Mouse (Mus musculus) Patski (cell line): Measurements from ENCODE around the gene Serpina3n. TPM values are rescaled to one million over a fixed set of nuclear protein-coding genes. Genes with fewer than 3 reads are reported as not detected.
"Not testable (repeated sequence)": the region's sequence is repeated elsewhere in the genome, so short reads cannot be mapped to it uniquely, and the experiment has no call there.

Experiments
- ATAC-seq: fragments of 100-300 bp; one replicate; pipeline ENCODE4 v1.8.0; 2021
- CTCF ChIA-PET: fragments of 350-600 bp; sonication (Branson Sonifier 250); formaldehyde crosslinking; loops from one replicate; lab custom pipeline; 2022; ENCODE audit warnings: inconsistent platforms; lab: Charles Lee
- POLR2A ChIA-PET: fragments of 350-600 bp; sonication (Branson Sonifier 250); formaldehyde crosslinking; loops from one replicate; lab custom pipeline; 2022; ENCODE audit warnings: antibody characterized with exemption, inconsistent platforms; lab: Charles Lee
- DNase-seq: peaks from one replicate; pipeline ENCODE4 v3.0.0-alpha.2; 2011; ENCODE audit warnings: low read depth, low spot score
- H3K27me3 ChIP-seq: fragments of 371-371 bp; one replicate; pipeline ENCODE4 v1.5.1; 2021
- CTCF ChIP-seq: fragments of 100-300 bp; IDR thresholded peaks from one replicate; pipeline ENCODE4 v1.5.1; 2021
- in situ Hi-C: fragments of 300-500 bp; cut with MboI; formaldehyde crosslinking; loops from 3 replicates; pipeline ENCODE4 v1.11.1; 2018; ENCODE audit warnings: low pct_unique_long_range_greater_than_20kb, mixed read lengths
- polyA plus RNA-seq: library from polyadenylated mRNA; unstranded; gene quantifications from one replicate; pipeline ENCODE4 v1.2.3, GENCODE M21; 2021

Serpina3n gene
- polyA plus RNA-seq = 8.9 TPM

DNA sequence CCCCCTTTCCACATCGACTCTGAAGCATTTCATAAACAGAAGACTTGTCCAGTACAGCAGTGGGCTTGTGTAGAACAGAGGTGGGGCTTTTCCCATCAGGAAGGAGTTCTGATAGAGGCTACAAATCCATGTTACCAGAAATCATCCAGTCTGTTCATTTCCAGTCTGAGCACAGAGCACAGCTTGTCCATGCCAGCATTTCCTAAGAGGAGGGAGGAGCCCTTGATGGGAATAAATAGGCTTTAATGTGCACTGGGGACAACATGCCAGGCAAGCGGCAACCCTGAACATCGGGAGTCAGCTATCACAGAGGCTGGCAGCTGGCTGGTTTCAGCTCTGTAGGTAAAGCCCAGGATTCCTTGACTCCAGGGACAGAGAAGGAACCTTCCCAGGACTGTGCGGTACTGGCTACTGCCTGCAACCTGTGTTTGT, at the start of gene Serpina3n:
Serpina3n (plus strand) TSS at position 276 of the 432 bp plus-strand sequence.
- H3K27me3 ChIP-seq = no peaks in the 10 kb centered on the region
- no peak for TF ChIP-seq CTCF
- ATAC-seq (peak; percentile 39), DNase-seq (no peak)
- in situ Hi-C loops = no loop called here
- ChIA-PET CTCF (no interaction called here), POLR2A (no interaction called here)

DNA sequence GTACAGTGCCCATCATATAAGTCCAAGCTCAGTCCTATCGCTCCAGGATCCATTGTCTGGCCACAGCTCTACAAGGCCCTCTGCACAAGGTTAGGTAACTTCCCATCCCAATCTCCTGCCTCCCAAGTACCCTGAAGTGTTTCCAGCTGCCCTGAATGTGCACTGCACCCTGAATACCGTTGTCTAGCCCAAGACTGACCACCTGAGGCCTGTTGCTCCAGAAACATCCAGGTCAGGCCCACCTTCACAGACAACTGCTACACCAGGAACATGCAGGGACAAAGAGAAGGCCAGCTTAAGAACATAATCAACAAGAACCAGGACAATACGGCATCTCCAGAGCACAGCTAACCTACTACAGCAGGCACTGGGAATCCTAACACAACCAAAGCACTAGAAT, 36.5 kb upstream of the Serpina3n start:
- CTCF ChIA-PET = no interaction called here
- no peak for TF ChIP-seq CTCF
- H3K27me3 ChIP-seq = peaks cover 15% of the 10 kb centered on the region
- DNase-seq = no peak
- ATAC-seq = no peak
- in situ Hi-C loops = no loop called here
- POLR2A ChIA-PET = no interaction called here

DNA sequence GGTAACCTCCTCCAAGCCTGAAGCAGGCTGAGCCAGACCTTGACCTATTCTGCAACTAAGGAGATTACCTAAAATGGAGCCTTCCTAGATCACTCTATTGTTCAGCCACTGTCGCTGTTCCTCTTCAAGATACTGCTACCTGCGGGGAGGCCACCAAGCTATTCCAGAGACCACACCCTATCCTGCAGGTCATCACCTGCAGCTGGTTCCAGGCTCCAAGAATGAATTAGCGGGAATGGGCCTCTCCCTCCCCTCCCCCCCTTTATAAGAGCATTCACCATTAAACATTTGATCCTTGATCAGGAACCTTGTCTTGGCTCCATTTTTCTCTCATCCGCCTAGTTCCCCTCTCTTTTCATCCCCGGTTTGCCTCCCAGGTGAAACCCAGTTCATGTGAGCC, 29.4 kb upstream of the Serpina3n start:
- in situ Hi-C loops, ATAC-seq, POLR2A ChIA-PET, CTCF ChIA-PET, DNase-seq: not testable (repeated sequence)
- peaks cover 24% of the 10 kb centered on the region for H3K27me3 ChIP-seq

DNA sequence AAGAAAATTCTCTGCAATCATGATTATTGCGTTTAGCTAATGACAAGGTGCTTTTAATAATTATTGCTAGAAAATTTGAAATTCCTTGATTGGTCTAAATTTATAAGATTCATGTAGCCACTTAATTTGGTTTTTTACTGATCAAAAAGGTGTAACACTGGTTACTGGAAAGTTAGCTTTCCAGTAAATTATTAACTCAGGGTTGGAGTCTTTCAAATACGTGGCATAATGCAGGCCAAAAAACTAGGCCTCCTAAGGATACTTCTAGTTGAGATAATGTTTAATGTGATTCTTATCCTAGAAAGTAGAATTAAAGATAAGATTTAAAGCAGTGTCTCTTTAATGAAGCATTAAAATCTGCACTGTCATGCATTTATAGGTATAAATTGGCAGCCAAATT, 28.2 kb upstream of the Serpina3n start:
- CTCF ChIA-PET, POLR2A ChIA-PET, DNase-seq, in situ Hi-C loops, ATAC-seq: not testable (repeated sequence)
- H3K27me3 ChIP-seq = peaks cover 24% of the 10 kb centered on the region

DNA sequence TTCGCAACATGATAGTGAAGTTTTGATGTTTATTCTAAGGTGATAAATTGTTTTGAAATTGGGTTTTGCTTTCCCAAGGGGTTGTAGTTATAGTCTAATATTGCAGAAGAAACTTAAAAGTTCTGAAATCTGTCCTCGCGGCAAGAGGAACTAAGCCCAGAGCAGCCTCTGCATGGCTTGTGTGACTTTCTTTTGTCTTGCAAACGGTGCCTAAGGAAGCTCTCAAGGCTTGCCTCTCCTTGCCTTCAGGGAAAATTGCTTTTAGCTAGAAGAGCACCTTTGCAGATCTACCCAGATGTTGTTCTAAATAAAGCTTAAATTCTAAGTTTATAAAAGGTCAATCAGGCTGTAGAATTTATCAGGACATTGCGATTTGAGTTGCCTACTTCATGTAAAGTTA, 27.7 kb upstream of the Serpina3n start:
- ATAC-seq, DNase-seq, POLR2A ChIA-PET, in situ Hi-C loops, CTCF ChIA-PET: not testable (repeated sequence)
- H3K27me3 ChIP-seq = peaks cover 19% of the 10 kb centered on the region

DNA sequence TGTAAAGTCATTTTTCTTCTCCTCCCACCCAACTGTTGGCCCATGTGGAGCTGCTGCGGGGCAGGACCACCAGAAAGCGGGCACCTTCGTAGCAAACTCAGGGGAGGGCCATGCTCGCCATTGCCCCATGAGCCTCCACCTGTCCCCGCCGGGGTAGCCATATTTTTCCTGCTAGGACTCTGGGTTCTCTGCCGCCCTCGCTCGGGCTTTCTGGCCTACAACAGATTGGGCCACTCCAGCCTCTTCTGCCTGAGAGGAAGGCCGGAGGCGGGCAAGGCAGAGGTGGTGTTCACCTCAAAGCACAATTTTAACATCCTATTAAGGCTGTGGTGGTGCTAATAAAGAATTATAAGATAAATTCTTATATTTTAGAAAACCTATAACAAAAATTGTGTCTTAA, 26.7 kb upstream of the Serpina3n start:
- POLR2A ChIA-PET = no interaction called here
- ATAC-seq (no peak), DNase-seq (no peak)
- peaks cover 11% of the 10 kb centered on the region for H3K27me3 ChIP-seq
- in situ Hi-C loops = no loop called here
- no peak for TF ChIP-seq CTCF
- CTCF ChIA-PET = no interaction called here

DNA sequence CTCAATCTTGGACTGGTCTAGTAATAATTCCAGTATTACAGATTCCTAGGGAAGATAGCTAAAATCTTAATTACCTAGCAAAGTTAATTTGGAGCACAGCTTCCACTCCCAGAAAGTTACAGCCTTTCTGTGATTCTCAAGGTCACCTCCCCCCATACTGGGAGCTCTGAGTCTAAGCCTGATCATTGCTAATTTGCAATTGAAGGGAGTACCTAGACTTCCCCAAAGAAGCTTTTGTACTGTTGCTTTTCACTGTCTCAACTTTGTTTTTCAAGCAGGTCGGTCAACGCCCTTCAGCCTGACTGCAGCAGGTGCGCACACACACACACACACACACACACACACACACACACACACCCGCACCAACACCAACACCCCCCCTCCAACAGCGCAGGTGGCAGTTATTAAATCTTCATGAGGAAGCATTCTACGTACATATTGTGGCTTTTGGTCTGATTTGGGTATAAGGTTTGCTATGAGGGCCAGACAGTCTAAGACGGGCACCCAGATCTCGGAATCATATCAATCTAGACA, 25.4 kb upstream of the Serpina3n start:
- ATAC-seq, H3K27me3 ChIP-seq, in situ Hi-C loops, DNase-seq, CTCF ChIA-PET: not testable (repeated sequence)
- POLR2A ChIA-PET = interaction anchor here (0.7 kb wide), 1 partner anchor 11 kb away, joined by 11 read pairs; no protein-coding TSS in a partner anchor

DNA sequence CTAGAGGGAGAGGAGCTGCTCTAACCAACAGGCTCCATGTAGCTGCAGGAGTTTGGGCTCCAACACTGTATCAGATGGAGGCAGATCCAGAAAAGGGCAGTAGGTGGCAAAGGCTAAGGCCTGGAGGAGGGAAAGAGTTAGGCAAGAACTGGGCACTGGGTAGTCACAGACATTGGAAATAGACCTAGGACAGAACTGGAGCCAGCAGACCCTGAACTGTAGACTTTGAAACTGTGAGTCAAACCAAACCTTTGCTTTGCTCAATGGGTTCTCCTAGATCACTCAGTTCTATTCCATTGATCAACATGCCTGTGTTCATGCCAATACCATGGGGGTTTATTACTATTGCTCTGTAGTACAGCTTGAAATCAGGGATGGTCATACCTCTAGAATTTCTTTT, 20.5 kb upstream of the Serpina3n start:
- in situ Hi-C loops, ATAC-seq, H3K27me3 ChIP-seq, DNase-seq, CTCF ChIA-PET, POLR2A ChIA-PET: not testable (repeated sequence)

DNA sequence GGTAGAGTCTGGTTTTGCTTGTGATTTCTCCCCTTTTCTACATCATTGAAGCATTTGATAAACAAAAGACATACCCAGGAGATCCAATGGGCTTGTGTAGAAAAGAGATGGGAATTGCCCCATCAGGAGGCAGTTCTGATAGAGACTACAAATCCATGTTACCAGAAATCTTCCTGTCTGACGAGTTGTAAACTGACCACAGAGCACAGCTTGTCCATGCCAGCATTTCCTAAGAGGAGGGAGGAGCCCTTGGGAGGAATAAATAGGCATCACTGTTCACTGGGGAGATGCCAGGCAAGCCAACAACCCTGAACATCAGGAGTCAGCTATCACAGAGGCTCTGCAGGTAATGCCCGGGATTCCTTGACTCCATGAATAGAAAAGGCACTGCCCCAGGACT, 19.7 kb upstream of the Serpina3n start:
- POLR2A ChIA-PET, H3K27me3 ChIP-seq, ATAC-seq, DNase-seq, CTCF ChIA-PET, in situ Hi-C loops: not testable (repeated sequence)

DNA sequence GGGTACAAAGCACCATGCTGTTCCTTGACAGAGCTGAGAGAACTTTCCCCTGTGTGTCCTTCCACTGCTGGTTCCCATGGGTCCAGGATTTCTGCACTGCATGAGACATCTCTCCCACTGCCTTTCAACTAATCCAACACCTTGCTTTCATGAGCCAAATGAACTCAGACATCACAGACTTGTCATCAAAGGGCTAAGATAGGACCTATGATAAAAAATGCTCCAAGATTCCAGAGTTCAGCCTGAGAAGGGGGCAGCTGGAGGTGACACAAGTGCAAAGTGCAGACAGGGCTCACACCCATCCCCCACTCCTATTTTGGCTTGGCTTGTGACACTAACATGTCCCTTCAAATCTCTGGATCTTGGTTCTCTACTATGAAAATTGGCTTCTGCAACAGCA, 18.1 kb upstream of the Serpina3n start:
- DNase-seq = no peak
- in situ Hi-C loops = no loop called here

DNA sequence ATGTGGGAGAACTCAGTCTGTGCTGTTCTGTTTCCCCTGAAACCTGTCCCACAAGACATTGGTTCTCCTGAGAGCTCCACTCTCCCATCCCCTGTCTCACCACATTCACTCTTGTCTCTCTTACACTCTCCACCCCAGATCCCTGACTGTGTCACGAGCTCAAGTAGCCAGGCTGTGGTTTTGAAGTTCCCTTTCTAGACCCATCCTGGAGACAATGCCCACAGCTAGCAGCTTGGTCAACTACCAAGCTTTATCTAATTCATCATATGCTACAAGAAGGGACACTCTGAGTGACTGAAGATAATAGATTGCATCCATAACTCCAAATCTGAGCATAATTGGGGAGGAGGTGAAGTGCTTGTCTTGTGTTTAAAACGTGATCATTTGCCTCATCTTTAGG, 15.5 kb upstream of the Serpina3n start:
- H3K27me3 ChIP-seq, ATAC-seq, DNase-seq, CTCF ChIA-PET, POLR2A ChIA-PET: not testable (repeated sequence)
- in situ Hi-C loops = loop anchor here (5.0 kb wide), 1 partner anchor 244 kb away; no protein-coding TSS in a partner anchor

More for the DNA sequence above, 18.1 kb upstream of the Serpina3n start:
- no peak for ATAC-seq
- ChIA-PET POLR2A (no interaction called here), CTCF (no interaction called here)
- no peak for TF ChIP-seq CTCF
- H3K27me3 ChIP-seq = peaks cover 6% of the 10 kb centered on the region

DNA sequence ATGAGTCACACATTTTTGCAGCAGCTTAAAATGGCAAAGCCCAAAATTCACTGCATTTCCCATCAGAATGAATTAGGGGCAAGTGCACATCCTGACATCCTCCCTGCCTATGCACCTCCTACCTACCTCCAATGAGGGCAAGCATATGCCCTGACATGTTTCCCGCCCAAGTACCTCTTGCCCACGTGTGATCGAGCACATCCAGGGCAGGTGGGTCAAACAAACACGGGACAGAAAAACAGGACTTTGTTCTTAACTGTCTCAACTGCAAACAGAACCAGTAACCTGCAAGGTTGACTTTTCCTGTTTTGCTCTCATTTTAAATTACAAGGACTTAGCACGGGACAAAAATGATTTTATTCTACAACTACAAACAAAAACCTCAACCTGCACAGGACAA, 2.6 kb upstream of the Serpina3n start:
- DNase-seq (no peak), ATAC-seq (no peak)
- ChIA-PET POLR2A (no interaction called here), CTCF (no interaction called here)
- no peak for TF ChIP-seq CTCF
- no peaks in the 10 kb centered on the region for H3K27me3 ChIP-seq
- in situ Hi-C loops = no loop called here
